Mouse (Mus musculus) MEL (cell line): ENCODE measurements at regions not wholly inside any gene's neighbourhood (a gene's known extent, or its start where the extent isn't known, plus 50 kb on each side); places are given as distances from the start of the nearest gene placed in this dataset.

Experiments
- CHD2 ChIP-seq: IDR thresholded peaks from 2 replicates; pipeline ENCODE4 v1.6.1; 2011; ENCODE audit warnings: low read length, improper control_type of control experiment
- CTCF ChIP-seq, 3 experiments: IDR thresholded peaks in 2 of 3; conservative IDR thresholded peaks in 1 of 3; 2 replicates each; pipeline ENCODE4 v1.5.1; 2011 to 2012; ENCODE audit warnings: low read length in 3 of 3, low read depth in 2 of 3, mild to moderate bottlenecking in 2 of 3, improper control_type of control experiment in 1 of 3, inconsistent platforms in 1 of 3, mixed read lengths in 1 of 3, moderate library complexity in 1 of 3; ENCODE audit not compliant: control insufficient read depth in 1 of 3, insufficient read depth in 1 of 3, poor library complexity in 1 of 3, severe bottlenecking in 1 of 3
- EP300 ChIP-seq, 2 experiments: IDR thresholded peaks; 2 replicates each; pipeline ENCODE4 v1.6.1; 2011; ENCODE audit warnings: improper control_type of control experiment in 2 of 2, low read length in 2 of 2, low read depth in 1 of 2, mild to moderate bottlenecking in 1 of 2
- HCFC1 ChIP-seq: IDR thresholded peaks from 2 replicates; pipeline ENCODE4 v1.6.1; 2012; ENCODE audit warnings: low read depth, mild to moderate bottlenecking, inconsistent platforms, low read length, improper control_type of control experiment, moderate library complexity
- MYC ChIP-seq: IDR thresholded peaks from 2 replicates; pipeline ENCODE4 v1.6.1; 2011; ENCODE audit warnings: low read depth, mild to moderate bottlenecking, low read length, improper control_type of control experiment, moderate library complexity
- POLR2A ChIP-seq, 2 experiments: IDR thresholded peaks; 2 replicates each; pipeline ENCODE4 v1.6.1; 2011 to 2012; ENCODE audit warnings: low read length in 2 of 2, mild to moderate bottlenecking in 2 of 2, control low read depth in 1 of 2, improper control_type of control experiment in 1 of 2, low read depth in 1 of 2, moderate library complexity in 1 of 2; ENCODE audit not compliant: control insufficient read depth in 1 of 2, insufficient read depth in 1 of 2, poor library complexity in 1 of 2
- POLR2AphosphoS2 ChIP-seq: IDR thresholded peaks from 2 replicates; pipeline ENCODE4 v1.6.1; 2011; ENCODE audit warnings: low read length, improper control_type of control experiment
- POLR2AphosphoS5 ChIP-seq: IDR thresholded peaks from 2 replicates; pipeline ENCODE4 v1.6.1; 2012; ENCODE audit warnings: low read depth, borderline replicate concordance, mild to moderate bottlenecking, inconsistent platforms, low read length, moderate library complexity, mixed read lengths
- RAD21 ChIP-seq: IDR thresholded peaks from 2 replicates; pipeline ENCODE4 v1.6.1; 2011; ENCODE audit warnings: mild to moderate bottlenecking, low read depth, low read length, improper control_type of control experiment
- SMC3 ChIP-seq: IDR thresholded peaks from 2 replicates; pipeline ENCODE4 v1.6.1; 2011; ENCODE audit warnings: low read depth, low read length, improper control_type of control experiment
- TAL1 ChIP-seq: IDR thresholded peaks from 2 replicates; pipeline ENCODE4 v1.6.1; 2012; ENCODE audit warnings: mild to moderate bottlenecking, inconsistent platforms, low read length, moderate library complexity, mixed read lengths
- UBTF ChIP-seq: IDR thresholded peaks from 2 replicates; pipeline ENCODE4 v1.6.1; 2012; ENCODE audit warnings: low read depth, mild to moderate bottlenecking, inconsistent platforms, low read length, improper control_type of control experiment, moderate library complexity, borderline replicate concordance; ENCODE audit not compliant: insufficient read depth
- ZNF384 ChIP-seq: IDR thresholded peaks from 2 replicates; pipeline ENCODE4 v1.6.1; 2012; ENCODE audit warnings: low read depth, mild to moderate bottlenecking, inconsistent platforms, low read length, improper control_type of control experiment

DNA sequence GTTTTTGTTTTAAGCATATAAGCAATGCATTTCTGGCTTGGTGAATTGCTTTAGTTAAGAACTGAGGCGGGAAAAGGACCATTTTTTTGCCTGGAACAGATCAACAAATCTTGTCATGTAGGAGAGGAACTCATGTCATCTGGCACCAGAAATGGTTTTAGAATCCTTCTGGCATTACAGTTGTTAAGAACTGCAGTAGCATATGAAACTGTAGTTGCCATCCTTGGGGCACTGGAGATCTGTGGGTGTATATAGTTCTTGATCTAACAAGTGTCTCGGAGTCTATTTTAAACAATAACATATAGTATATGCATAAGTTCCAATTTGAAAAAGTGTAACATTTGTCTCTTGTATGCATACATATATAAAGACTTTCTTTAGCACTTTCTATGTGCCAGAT, 129.6 kb downstream of the Amer3 start:
- TF ChIP-seq RAD21: no peak
- TF ChIP-seq CTCF (IDR thresholded peaks at IDR 0.05 in 2 of 3, conservative IDR thresholded peaks at IDR 0.05 in 1 of 3; ENCODE audit: control insufficient read depth in 1 of 3, insufficient read depth in 1 of 3, low read depth in 2 of 3, low read length in 3 of 3, poor library complexity in 1 of 3, severe bottlenecking in 1 of 3): no peak
- no peak for TF ChIP-seq HCFC1
- TF ChIP-seq MYC: no peak
- no peak for TF ChIP-seq EP300 (IDR thresholded peaks at IDR 0.05; ENCODE audit: low read depth in 1 of 2, low read length in 2 of 2)
- no peak for TF ChIP-seq CHD2
- TF ChIP-seq SMC3: no peak
- TF ChIP-seq POLR2AphosphoS5: no peak
- no peak for TF ChIP-seq UBTF
- no peak for TF ChIP-seq POLR2A (IDR thresholded peaks at IDR 0.05; ENCODE audit: control insufficient read depth in 1 of 2, insufficient read depth in 1 of 2, low read depth in 1 of 2, low read length in 2 of 2, poor library complexity in 1 of 2)
- no peak for TF ChIP-seq POLR2AphosphoS2
- TF ChIP-seq TAL1: no peak
- TF ChIP-seq ZNF384: no peak
